Mouse (Mus musculus): ENCODE measurements around the gene Fip1l1. TPM values are rescaled to one million over a fixed set of nuclear protein-coding genes. Genes with fewer than 3 reads are reported as not detected.
A peak's percentile ranks its signal among the peaks of the same experiment; 100 is the strongest.

Gene Fip1l1
- polyA plus RNA-seq, 2 experiments: 69.7 to 92.0 TPM

DNA sequence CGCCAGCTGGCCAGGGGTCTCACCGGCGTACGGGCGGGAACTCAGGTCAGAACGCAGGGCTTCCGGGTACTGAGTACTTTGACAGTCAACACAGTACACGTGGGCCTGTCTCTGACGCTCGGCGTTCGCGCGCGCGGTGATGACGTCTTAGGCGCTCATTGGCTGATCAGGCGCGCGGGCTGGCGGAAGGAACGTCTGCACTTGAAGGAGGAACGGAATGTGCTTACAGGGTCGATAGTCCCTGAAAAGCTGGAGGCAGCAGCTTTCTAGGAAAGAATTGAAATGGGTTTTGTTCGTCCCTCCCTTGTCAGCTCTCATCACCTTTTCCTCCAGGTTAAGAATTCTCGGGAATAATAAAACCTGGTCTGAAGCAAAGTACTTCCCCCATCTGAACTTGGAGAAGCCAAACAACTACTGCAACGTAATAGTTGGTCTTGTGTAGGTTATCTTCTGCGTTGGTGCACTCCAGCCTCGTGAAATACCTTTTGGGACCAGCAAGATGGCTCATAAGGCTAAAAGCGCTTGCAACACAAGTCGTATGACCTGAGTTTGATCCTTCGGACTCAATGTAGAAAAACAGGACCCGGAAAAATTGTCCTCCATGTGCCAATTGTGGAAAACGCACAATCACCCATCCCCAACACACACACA is 3.5 kb upstream of the Fip1l1 start, which contains the start of gene Scfd2:
Gene Scfd2, minus strand, starts transcription at position 130 of the 651 bp plus-strand sequence.
- H3K4me3 ChIP-seq (replicated peaks; ENCODE audit: low read length): peak within 1 kb of the TSS; percentile 81
- H3K4me2 ChIP-seq (replicated peaks; ENCODE audit: low read depth, low read length, severe bottlenecking): peak within 1 kb of the TSS; percentile 94
- peak; percentile 96 for DNase-seq (ENCODE audit: low spot score)
- TF ChIP-seq POLR2A (IDR thresholded peaks at IDR 0.05; ENCODE audit: borderline replicate concordance, extremely low read depth, insufficient read depth, insufficient read length): 0 out of 2 replicates have a peak, but pooled peaks have one; percentile 36
- peak; percentile 88 for ATAC-seq (ENCODE audit: low FRiP score, low read depth)
- no peaks in the 10 kb centered on the region for H3K27me3 ChIP-seq (ENCODE audit: control insufficient read depth, insufficient read depth, low read length)
- peaks cover 18% of the 10 kb centered on the region for H3K4me1 ChIP-seq (ENCODE audit: control insufficient read depth, insufficient read depth, low read length)
- no peaks in the 10 kb centered on the region for H3K9me3 ChIP-seq (ENCODE audit: control insufficient read depth, low read length)
- H3K9ac ChIP-seq (ENCODE audit: low read depth, low read length, severe bottlenecking): peak within 1 kb of the TSS; percentile 53
- H3K36me3 ChIP-seq (ENCODE audit: control insufficient read depth, insufficient read depth, low read length): no peaks in the 10 kb centered on the region
- 7% methylated on average over 35 of the region's 35 CpGs for WGBS
- H3K27ac ChIP-seq (replicated peaks; ENCODE audit: low read depth, low read length): no peak within 1 kb of the TSS; the same call in 1 of the 2 replicates

DNA sequence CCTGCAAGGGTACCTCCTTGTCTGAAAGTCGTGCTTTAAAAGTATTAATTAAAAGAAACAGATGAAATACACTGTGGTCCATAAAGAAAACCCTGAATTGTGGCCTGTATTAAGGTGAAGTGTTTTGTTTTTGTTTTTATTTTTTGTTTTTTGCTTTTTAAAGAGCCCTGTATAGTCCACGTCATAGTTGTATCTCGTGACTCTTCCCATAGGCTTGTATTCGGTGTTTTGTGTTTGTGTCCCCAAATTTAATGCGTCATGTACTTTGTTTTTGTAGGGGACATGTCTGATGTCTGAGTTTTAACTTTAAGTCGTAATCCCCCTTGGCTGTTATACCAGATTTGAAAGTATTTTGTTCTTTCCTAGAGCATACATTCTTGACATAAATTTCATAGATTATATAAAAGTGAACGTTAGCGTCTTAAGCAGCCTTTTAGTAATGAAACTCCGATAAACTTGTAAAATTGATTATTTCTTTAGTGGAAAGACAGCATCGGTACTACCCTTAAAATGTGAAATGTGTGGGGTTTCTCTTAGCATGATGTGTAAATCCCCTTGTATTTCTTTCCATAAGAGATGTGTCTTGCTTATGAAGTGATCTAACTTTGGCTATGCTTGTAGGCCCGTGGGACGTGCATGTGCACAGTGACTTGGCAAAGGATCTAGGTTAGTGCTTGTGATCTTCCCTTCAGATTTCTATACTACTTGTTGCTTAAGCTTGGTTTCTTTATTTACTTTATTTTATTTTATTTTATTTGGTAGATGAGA is 1.1 kb downstream of the Fip1l1 start:
- H3K27ac ChIP-seq (replicated peaks; ENCODE audit: low read depth, low read length): no peak overlapping the region
- TF ChIP-seq POLR2A (IDR thresholded peaks at IDR 0.05; ENCODE audit: borderline replicate concordance, extremely low read depth, insufficient read depth, insufficient read length): no peak

DNA sequence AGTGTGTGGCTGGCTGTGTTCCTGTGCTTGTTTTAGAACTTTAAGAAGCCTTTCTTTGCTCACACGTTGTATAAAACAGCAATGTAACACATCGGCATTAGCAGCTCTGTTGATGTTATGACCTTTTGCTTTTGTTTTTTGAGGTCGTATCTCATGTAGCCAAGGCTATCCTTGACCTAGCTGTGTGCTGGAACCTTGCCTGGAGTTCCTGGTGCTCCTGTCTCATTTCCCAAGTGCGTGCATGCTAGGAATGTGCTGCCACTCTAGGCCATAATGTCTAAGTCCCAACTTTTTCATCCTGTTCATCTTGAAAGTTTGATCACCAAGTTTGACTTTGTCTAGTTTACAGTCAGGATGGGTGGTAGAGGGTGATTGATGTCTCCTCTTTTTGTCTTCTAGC is 10.4 kb downstream of the Fip1l1 start:
- H3K27ac ChIP-seq (replicated peaks; ENCODE audit: low read depth, low read length): no peak overlapping the region
- TF ChIP-seq POLR2A (IDR thresholded peaks at IDR 0.05; ENCODE audit: borderline replicate concordance, extremely low read depth, insufficient read depth, insufficient read length): no peak
- DNase-seq (ENCODE audit: low spot score) (no peak), ATAC-seq (ENCODE audit: low FRiP score, low read depth) (no peak)
- H3K4me2 ChIP-seq (replicated peaks; ENCODE audit: low read depth, low read length, severe bottlenecking): no peak overlapping the region
- no peaks in the 10 kb centered on the region for H3K27me3 ChIP-seq (ENCODE audit: control insufficient read depth, insufficient read depth, low read length)
- 98% methylated on average over 4 of the region's 4 CpGs for WGBS
- no peaks in the 10 kb centered on the region for H3K4me1 ChIP-seq (ENCODE audit: control insufficient read depth, insufficient read depth, low read length)
- H3K9me3 ChIP-seq (ENCODE audit: control insufficient read depth, low read length): no peaks in the 10 kb centered on the region
- no peak overlapping the region for H3K9ac ChIP-seq (ENCODE audit: low read depth, low read length, severe bottlenecking)
- no peak overlapping the region for H3K4me3 ChIP-seq (replicated peaks; ENCODE audit: low read length)
- H3K36me3 ChIP-seq (ENCODE audit: control insufficient read depth, insufficient read depth, low read length): peaks cover 67% of the 10 kb centered on the region

More for the DNA sequence above, 1.1 kb downstream of the Fip1l1 start:
- DNase-seq (ENCODE audit: low spot score) (no peak), ATAC-seq (ENCODE audit: low FRiP score, low read depth) (no peak)
- H3K4me2 ChIP-seq (replicated peaks; ENCODE audit: low read depth, low read length, severe bottlenecking): peak overlapping the region; percentile 55
- H3K36me3 ChIP-seq (ENCODE audit: control insufficient read depth, insufficient read depth, low read length): peaks cover 12% of the 10 kb centered on the region
- H3K4me1 ChIP-seq (ENCODE audit: control insufficient read depth, insufficient read depth, low read length): peaks cover 12% of the 10 kb centered on the region
- 45% methylated on average over 12 of the region's 12 CpGs for WGBS
- H3K9ac ChIP-seq (ENCODE audit: low read depth, low read length, severe bottlenecking): peak overlapping the region; percentile 93
- H3K27me3 ChIP-seq (ENCODE audit: control insufficient read depth, insufficient read depth, low read length): no peaks in the 10 kb centered on the region
- H3K9me3 ChIP-seq (ENCODE audit: control insufficient read depth, low read length): no peaks in the 10 kb centered on the region
- H3K4me3 ChIP-seq (replicated peaks; ENCODE audit: low read length): peak overlapping the region; percentile 93

DNA sequence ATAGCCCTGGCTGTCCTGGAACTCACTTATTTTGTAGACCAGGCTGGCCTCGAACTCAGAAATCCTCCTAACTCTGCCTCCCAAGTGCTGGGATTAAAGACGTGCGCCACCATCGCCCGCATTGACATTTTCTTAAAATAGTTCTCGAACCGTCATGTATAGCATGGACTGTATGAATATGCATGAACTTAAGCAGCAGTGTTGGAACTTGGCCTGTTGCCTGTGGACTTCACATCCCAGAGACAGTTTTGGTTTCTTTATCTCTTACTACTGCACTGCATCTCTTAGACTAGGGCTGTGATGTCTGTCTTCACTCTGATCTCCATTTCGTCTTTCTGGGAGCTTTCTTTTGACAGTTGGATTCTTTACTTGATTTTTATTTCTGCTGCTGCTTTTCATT is 14.3 kb downstream of the Fip1l1 start:
- TF ChIP-seq POLR2A (IDR thresholded peaks at IDR 0.05; ENCODE audit: borderline replicate concordance, extremely low read depth, insufficient read depth, insufficient read length): no peak
- H3K4me1 ChIP-seq (ENCODE audit: control insufficient read depth, insufficient read depth, low read length): no peaks in the 10 kb centered on the region
- no peak overlapping the region for H3K4me3 ChIP-seq (replicated peaks; ENCODE audit: low read length)
- ATAC-seq (ENCODE audit: low FRiP score, low read depth) (no peak), DNase-seq (ENCODE audit: low spot score) (no peak)
- H3K9me3 ChIP-seq (ENCODE audit: control insufficient read depth, low read length): no peaks in the 10 kb centered on the region
- peaks cover 75% of the 10 kb centered on the region for H3K36me3 ChIP-seq (ENCODE audit: control insufficient read depth, insufficient read depth, low read length)
- H3K27ac ChIP-seq (replicated peaks; ENCODE audit: low read depth, low read length): no peak overlapping the region
- H3K4me2 ChIP-seq (replicated peaks; ENCODE audit: low read depth, low read length, severe bottlenecking): no peak overlapping the region
- 93% methylated on average over 8 of the region's 8 CpGs for WGBS
- H3K9ac ChIP-seq (ENCODE audit: low read depth, low read length, severe bottlenecking): no peak overlapping the region
- no peaks in the 10 kb centered on the region for H3K27me3 ChIP-seq (ENCODE audit: control insufficient read depth, insufficient read depth, low read length)

DNA sequence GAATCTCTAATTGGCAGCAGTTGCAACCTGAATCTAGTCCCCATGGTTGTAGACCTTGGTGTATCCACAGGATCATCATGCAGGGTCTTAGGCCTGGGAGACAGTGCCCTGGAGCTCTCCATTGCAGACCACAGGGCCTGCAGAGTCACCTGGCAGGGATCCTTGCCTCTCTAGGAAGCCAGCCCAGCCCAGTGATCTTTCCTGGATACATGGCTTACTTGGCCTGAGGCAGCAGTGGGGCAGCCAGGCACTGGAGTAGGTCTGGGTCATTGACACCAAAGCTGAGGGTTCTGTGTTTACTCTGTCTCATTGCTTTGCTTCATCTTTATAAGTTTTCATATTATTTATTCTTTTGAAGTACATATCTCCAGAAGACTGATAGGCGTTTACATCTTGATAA is 25.9 kb downstream of the Fip1l1 start:
- no peak for TF ChIP-seq POLR2A (IDR thresholded peaks at IDR 0.05; ENCODE audit: borderline replicate concordance, extremely low read depth, insufficient read depth, insufficient read length)
- no peak for ATAC-seq (ENCODE audit: low FRiP score, low read depth)
- no peaks in the 10 kb centered on the region for H3K9me3 ChIP-seq (ENCODE audit: control insufficient read depth, low read length)

More for the DNA sequence above, 25.9 kb downstream of the Fip1l1 start:
- H3K9ac ChIP-seq (ENCODE audit: low read depth, low read length, severe bottlenecking): no peak overlapping the region
- H3K36me3 ChIP-seq (ENCODE audit: control insufficient read depth, insufficient read depth, low read length): peaks cover 75% of the 10 kb centered on the region
- H3K4me1 ChIP-seq (ENCODE audit: control insufficient read depth, insufficient read depth, low read length): no peaks in the 10 kb centered on the region
- no peak overlapping the region for H3K4me3 ChIP-seq (replicated peaks; ENCODE audit: low read length)
- no peaks in the 10 kb centered on the region for H3K27me3 ChIP-seq (ENCODE audit: control insufficient read depth, insufficient read depth, low read length)
- no peak overlapping the region for H3K27ac ChIP-seq (replicated peaks; ENCODE audit: low read depth, low read length)
- DNase-seq (ENCODE audit: low spot score): no peak
- H3K4me2 ChIP-seq (replicated peaks; ENCODE audit: low read depth, low read length, severe bottlenecking): no peak overlapping the region
- 96% methylated on average over 1 of the region's 1 CpGs for whole genome bisulfite sequencing
